Mouse (Mus musculus): ENCODE measurements at regions not wholly inside any gene's neighbourhood (a gene's known extent, or its start where the extent isn't known, plus 50 kb on each side); places are given as distances from the start of the nearest gene placed in this dataset.

- Histone ChIP-seq H3K4me1 (ENCODE audit: control insufficient read depth in 1 of 2, insufficient read depth in 2 of 2, low read length in 2 of 2) (no peaks in the 10 kb centered on the region), H3K9ac (ENCODE audit: control insufficient read depth, low read depth, low read length, poor library complexity, severe bottlenecking) (no peak overlapping the region), H3K36me3 (ENCODE audit: control insufficient read depth in 1 of 2, insufficient read depth in 2 of 2, low read length in 2 of 2) (no peaks in the 10 kb centered on the region), H3K4me3 (ENCODE audit: control insufficient read depth in 1 of 2, insufficient read depth in 1 of 2, low read depth in 2 of 2, low read length in 2 of 2) (no peak overlapping the region), H3K27me3 (ENCODE audit: control insufficient read depth in 1 of 2, insufficient read depth in 2 of 2, low read length in 2 of 2) (no peaks in the 10 kb centered on the region), H3K9me3 (replicated peaks; ENCODE audit: insufficient read depth, low read length) (no peaks in the 10 kb centered on the region), H3K27ac (ENCODE audit: control insufficient read depth, low read depth, low read length) (no peak overlapping the region), H3K79me2 (ENCODE audit: control insufficient read depth, insufficient read depth, low read length, poor library complexity) (no peaks in the 10 kb centered on the region)
- no peak for DNase-seq (ENCODE audit: low read depth, low spot score)
- TF ChIP-seq MYC (IDR thresholded peaks at IDR 0.05; ENCODE audit: low read depth, low read length) = no peak
- no peak for TF ChIP-seq TAL1 (IDR thresholded peaks at IDR 0.05; ENCODE audit: low read length)
- TF ChIP-seq KAT2A (conservative IDR thresholded peaks at IDR 0.05; ENCODE audit: low read depth, low read length) = no peak
- TF ChIP-seq ZMIZ1 (IDR thresholded peaks at IDR 0.05; ENCODE audit: low read depth, low read length) = no peak
- TF ChIP-seq CTCF (IDR thresholded peaks at IDR 0.05 in 2 of 3, conservative IDR thresholded peaks at IDR 0.05 in 1 of 3; ENCODE audit: control insufficient read depth in 1 of 3, insufficient read depth in 1 of 3, low read depth in 2 of 3, low read length in 3 of 3, poor library complexity in 1 of 3, severe bottlenecking in 1 of 3) = no peak
- TF ChIP-seq TCF12 (IDR thresholded peaks at IDR 0.05; ENCODE audit: low read depth, low read length) = no peak
- no peak for TF ChIP-seq TBP (IDR thresholded peaks at IDR 0.05; ENCODE audit: low read depth, low read length)
- no peak for TF ChIP-seq GABPA (IDR thresholded peaks at IDR 0.05; ENCODE audit: low read depth, low read length)
- TF ChIP-seq MXI1 (IDR thresholded peaks at IDR 0.05; ENCODE audit: low read depth, low read length) = no peak
- TF ChIP-seq RCOR1 (IDR thresholded peaks at IDR 0.05; ENCODE audit: low read depth, low read length) = no peak
- no peak for TF ChIP-seq MAX (IDR thresholded peaks at IDR 0.05; ENCODE audit: low read length)
- no peak for TF ChIP-seq USF1 (IDR thresholded peaks at IDR 0.05; ENCODE audit: low read depth, low read length)
- no peak for TF ChIP-seq ETS1 (IDR thresholded peaks at IDR 0.05; ENCODE audit: low read depth, low read length)
- TF ChIP-seq POLR2A (IDR thresholded peaks at IDR 0.05; ENCODE audit: control insufficient read depth in 1 of 2, insufficient read depth in 1 of 2, low read depth in 1 of 2, low read length in 2 of 2, poor library complexity in 1 of 2) = no peak
- TF ChIP-seq NELFE (IDR thresholded peaks at IDR 0.05; ENCODE audit: low read depth, low read length) = no peak
- no peak for TF ChIP-seq ELF1 (IDR thresholded peaks at IDR 0.05; ENCODE audit: low read depth, low read length)
- TF ChIP-seq JUND (IDR thresholded peaks at IDR 0.05; ENCODE audit: low read depth, low read length) = no peak
- no peak for TF ChIP-seq HCFC1 (IDR thresholded peaks at IDR 0.05; ENCODE audit: low read depth, low read length)
- TF ChIP-seq SMC3 (IDR thresholded peaks at IDR 0.05; ENCODE audit: low read depth, low read length) = no peak
- TF ChIP-seq POLR2AphosphoS2 (IDR thresholded peaks at IDR 0.05; ENCODE audit: low read length) = no peak
These were observed 664.7 kb upstream of the Vrk2 start for GRCm38 (mm10) chr11:27258521-27258920.

- TF ChIP-seq TCF12 (IDR thresholded peaks at IDR 0.05; ENCODE audit: low read depth, low read length) (no peak), SIN3A (IDR thresholded peaks at IDR 0.05; ENCODE audit: low read length) (no peak), CTCF (IDR thresholded peaks at IDR 0.05 in 2 of 3, conservative IDR thresholded peaks at IDR 0.05 in 1 of 3; ENCODE audit: control insufficient read depth in 1 of 3, insufficient read depth in 1 of 3, low read depth in 2 of 3, low read length in 3 of 3, poor library complexity in 1 of 3, severe bottlenecking in 1 of 3) (no peak), RAD21 (IDR thresholded peaks at IDR 0.05; ENCODE audit: low read depth, low read length) (no peak), TBP (IDR thresholded peaks at IDR 0.05; ENCODE audit: low read depth, low read length) (no peak), HCFC1 (IDR thresholded peaks at IDR 0.05; ENCODE audit: low read depth, low read length) (no peak), CHD2 (IDR thresholded peaks at IDR 0.05; ENCODE audit: low read length) (no peak), MYB (IDR thresholded peaks at IDR 0.05; ENCODE audit: low read depth, low read length) (no peak), E2F4 (IDR thresholded peaks at IDR 0.05; ENCODE audit: borderline replicate concordance, low read depth, low read length) (no peak), ELF1 (IDR thresholded peaks at IDR 0.05; ENCODE audit: low read depth, low read length) (no peak), NRF1 (IDR thresholded peaks at IDR 0.05; ENCODE audit: insufficient read depth, low read depth, low read length, poor library complexity, severe bottlenecking) (no peak), POLR2AphosphoS5 (IDR thresholded peaks at IDR 0.05; ENCODE audit: borderline replicate concordance, low read depth, low read length) (no peak), MAZ (IDR thresholded peaks at IDR 0.05; ENCODE audit: low read depth, low read length) (no peak), USF1 (IDR thresholded peaks at IDR 0.05; ENCODE audit: low read depth, low read length) (no peak), ZKSCAN1 (IDR thresholded peaks at IDR 0.05; ENCODE audit: low read depth, low read length) (no peak), ZC3H11A (IDR thresholded peaks at IDR 0.05; ENCODE audit: low read depth, low read length) (no peak), RCOR1 (IDR thresholded peaks at IDR 0.05; ENCODE audit: low read depth, low read length) (no peak), MAX (IDR thresholded peaks at IDR 0.05; ENCODE audit: low read length) (no peak), POLR2A (IDR thresholded peaks at IDR 0.05; ENCODE audit: control insufficient read depth in 1 of 2, insufficient read depth in 1 of 2, low read depth in 1 of 2, low read length in 2 of 2, poor library complexity in 1 of 2) (no peak)
- no peak overlapping the region for H3K9ac ChIP-seq (ENCODE audit: control insufficient read depth, low read depth, low read length, poor library complexity, severe bottlenecking)
- no peak overlapping the region for H3K4me3 ChIP-seq (ENCODE audit: control insufficient read depth in 1 of 2, insufficient read depth in 1 of 2, low read depth in 2 of 2, low read length in 2 of 2)
- no peak for DNase-seq (ENCODE audit: low read depth, low spot score)
- H3K4me1 ChIP-seq (ENCODE audit: control insufficient read depth in 1 of 2, insufficient read depth in 2 of 2, low read length in 2 of 2) = no peaks in the 10 kb centered on the region
- H3K27me3 ChIP-seq (ENCODE audit: control insufficient read depth in 1 of 2, insufficient read depth in 2 of 2, low read length in 2 of 2) = no peaks in the 10 kb centered on the region
- H3K27ac ChIP-seq (ENCODE audit: control insufficient read depth, low read depth, low read length) = no peak overlapping the region
- no peaks in the 10 kb centered on the region for H3K36me3 ChIP-seq (ENCODE audit: control insufficient read depth in 1 of 2, insufficient read depth in 2 of 2, low read length in 2 of 2)
- H3K9me3 ChIP-seq (replicated peaks; ENCODE audit: insufficient read depth, low read length) = no peaks in the 10 kb centered on the region
- H3K79me2 ChIP-seq (ENCODE audit: control insufficient read depth, insufficient read depth, low read length, poor library complexity) = no peaks in the 10 kb centered on the region
These were observed 642.1 kb upstream of the Vrk2 start for GRCm38 (mm10) chr11:27235884-27236283.
